Mouse (Mus musculus): Measurements from ENCODE around the gene Sppl2b.

- TF ChIP-seq CTCF (IDR thresholded peaks at IDR 0.05; ENCODE audit: low read depth, low read length), result no peak
- no peak for TF ChIP-seq POLR2A (IDR thresholded peaks at IDR 0.05; ENCODE audit: extremely low read depth, insufficient read depth, low read length)
These were observed 48.6 kb upstream of the Sppl2b start for GRCm38 (mm10) chr10:80806341-80807056.
